Comparison of ENCODE assay signal across 33 mouse cellular contexts in the genomic region with DNA sequence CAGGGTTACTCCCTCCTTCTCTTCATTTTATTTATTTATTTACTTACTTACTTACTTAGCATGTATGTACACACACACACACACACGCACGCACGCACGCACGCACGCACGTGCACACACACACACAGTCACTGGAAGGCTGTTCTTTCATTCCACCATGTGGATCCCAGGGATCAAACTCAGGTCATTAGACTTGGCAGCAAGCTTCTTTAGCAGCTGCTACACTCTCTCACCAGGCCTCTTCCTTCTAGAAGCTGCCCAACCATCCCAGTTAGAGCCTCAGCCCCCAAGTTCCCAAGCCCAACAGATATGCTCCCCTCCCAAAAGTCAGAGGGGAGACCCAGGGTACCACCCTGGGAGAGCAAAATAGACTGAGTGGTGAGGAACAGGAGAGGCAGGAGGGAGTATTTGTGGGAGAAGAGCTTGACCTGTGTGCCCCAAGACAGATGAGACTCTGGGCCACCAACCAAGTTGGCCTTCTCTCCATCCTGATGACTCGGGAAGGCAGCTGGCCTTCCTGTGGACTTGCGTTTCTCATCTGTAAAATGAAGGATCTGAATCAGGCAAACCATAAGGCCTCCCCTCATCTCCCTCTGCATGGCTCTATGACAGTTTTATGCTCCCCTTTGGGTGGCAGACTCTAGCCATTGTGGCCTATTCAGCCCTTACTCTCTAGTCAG. TPM values are rescaled to one million over a fixed set of nuclear protein-coding genes. Genes with fewer than 3 reads are reported as not detected.
DNase-seq lines count a peak whose midpoint lies in the region; ATAC-seq and TF ChIP-seq lines count a peak whose summit lies in the region.
"Had no signal": no experiment of that assay in that cellular context is flagged by ENCODE, and none has a peak within 500 bp of the region (broad histone marks: within the 10 kb centered on the region; RNA-seq: fewer than 3 reads in every experiment).

No protein-coding gene starts in this region.

- H3K9ac ChIP-seq in heart, adult 2 months (ENCODE audit: low read depth, low read length): no peak overlapping the region
- no peak overlapping the region for H3K9ac ChIP-seq in midbrain, postnatal 0 days (replicated peaks; ENCODE audit: low read length, poor library complexity, severe bottlenecking)
- H3K9ac ChIP-seq in midbrain, embryonic 14.5 days (replicated peaks; ENCODE audit: low read length): no peak overlapping the region
- H3K9ac ChIP-seq: embryonic facial prominence, embryonic 15.5 days; forebrain, embryonic 12.5 days; forebrain, postnatal 0 days; hindbrain, embryonic 13.5 days; limb, embryonic 15.5 days; liver, embryonic 13.5 days; midbrain, embryonic 13.5 days had no signal

- 88% methylated on average over 9 of the region's 9 CpGs for WGBS in heart, adult 2 months
- 91% methylated on average over 9 of the region's 9 CpGs for WGBS in kidney, adult 2 months
- 90% methylated on average over 9 of the region's 9 CpGs for WGBS in midbrain, postnatal 0 days
- 95% methylated on average over 9 of the region's 9 CpGs for WGBS in midbrain, embryonic 14.5 days

- no peak for TF ChIP-seq POLR2A in heart, adult 2 months (IDR thresholded peaks at IDR 0.05; ENCODE audit: insufficient read depth, low read depth, low read length)
- no peak for TF ChIP-seq POLR2A in kidney, adult 2 months (IDR thresholded peaks at IDR 0.05; ENCODE audit: low read depth, low read length)

- no peak overlapping the region for H3K4me2 ChIP-seq in midbrain, postnatal 0 days (ENCODE audit: low read depth, low read length, poor library complexity, severe bottlenecking)
- no peak overlapping the region for H3K4me2 ChIP-seq in midbrain, embryonic 14.5 days (ENCODE audit: low read length)
- H3K4me2 ChIP-seq: embryonic facial prominence, embryonic 15.5 days; forebrain, embryonic 12.5 days; hindbrain, embryonic 13.5 days; limb, embryonic 15.5 days; liver, embryonic 13.5 days; midbrain, embryonic 13.5 days had no signal

- no peak for ATAC-seq in midbrain, postnatal 0 days (ENCODE audit: low FRiP score)
- no peak for ATAC-seq in midbrain, embryonic 14.5 days (ENCODE audit: low FRiP score, low TSS enrichment)
- ATAC-seq: CD4-positive, CD25-positive, alpha-beta regulatory T cell, adult 4 months; forebrain, postnatal 0 days; intestine, embryonic 16.5 days; midbrain, embryonic 13.5 days had no signal

- H3K27ac ChIP-seq in heart, adult 2 months: no peak overlapping the region
- no peak overlapping the region for H3K27ac ChIP-seq in kidney, adult 2 months (ENCODE audit: insufficient read depth, low read depth, low read length)
- no peak overlapping the region for H3K27ac ChIP-seq in midbrain, postnatal 0 days (ENCODE audit: low read depth, low read length)
- H3K27ac ChIP-seq in midbrain, embryonic 14.5 days (replicated peaks; ENCODE audit: low read depth, low read length): no peak overlapping the region
- H3K27ac ChIP-seq: embryonic facial prominence, embryonic 10.5 days; embryonic facial prominence, embryonic 15.5 days; forebrain, embryonic 12.5 days; hindbrain, embryonic 13.5 days; limb, embryonic 10.5 days; limb, embryonic 15.5 days; liver, embryonic 13.5 days; macrophage; midbrain, embryonic 13.5 days had no signal

- peak; percentile 94 for DNase-seq in heart, adult 11 months
- no peak for DNase-seq in heart, adult 2 months
- peak; percentile 48 for DNase-seq in kidney, postnatal 10 days
- no peak for DNase-seq in kidney, adult 2 months
- DNase-seq in midbrain, postnatal 0 days (ENCODE audit: low spot score): peak; percentile 19
- no peak for DNase-seq in midbrain, embryonic 14.5 days
- DNase-seq in natural killer cell, adult 2 months (ENCODE audit: low spot score in 2 of 2): no peak
- DNase-seq: adrenal gland, postnatal 14 days; cerebellum, adult 11 months; cerebellum, postnatal 14 days; forebrain, postnatal 0 days; layer of hippocampus, postnatal 36 days; liver, embryonic 13.5 days; lung, adult 18-20 months; right cerebral cortex, postnatal 25 days; spleen, adult 18-20 months; thymus, postnatal 14 days had no signal

- intact Hi-C loops in heart, adult 2 months (cut with DNase I): no loop called here

- no peaks in the 10 kb centered on the region for H3K79me2 ChIP-seq in heart, adult 2 months (replicated peaks; ENCODE audit: control insufficient read depth, insufficient read depth, low read length)

- TF ChIP-seq EP300 in heart, adult 2 months (IDR thresholded peaks at IDR 0.05; ENCODE audit: insufficient read depth, low read depth, low read length): no peak

- H3K36me3 ChIP-seq in heart, adult 2 months (ENCODE audit: control insufficient read depth, insufficient read depth, low read length): no peaks in the 10 kb centered on the region
- H3K36me3 ChIP-seq in kidney, adult 2 months (ENCODE audit: control insufficient read depth, insufficient read depth, low read length): no peaks in the 10 kb centered on the region
- no peaks in the 10 kb centered on the region for H3K36me3 ChIP-seq in midbrain, postnatal 0 days (ENCODE audit: insufficient read depth, low read length)
- H3K36me3 ChIP-seq in midbrain, embryonic 14.5 days (ENCODE audit: control insufficient read depth, insufficient read depth, low read length): no peaks in the 10 kb centered on the region
- H3K36me3 ChIP-seq: embryonic facial prominence, embryonic 10.5 days; embryonic facial prominence, embryonic 15.5 days; forebrain, embryonic 12.5 days; hindbrain, embryonic 13.5 days; limb, embryonic 10.5 days; limb, embryonic 15.5 days; liver, embryonic 13.5 days; midbrain, embryonic 13.5 days had no signal

- no peak for TF ChIP-seq CTCF in heart, adult 2 months (IDR thresholded peaks at IDR 0.05)
- TF ChIP-seq CTCF in kidney, adult 2 months (conservative IDR thresholded peaks at IDR 0.05; ENCODE audit: insufficient read depth, insufficient read length, low read depth, low read length): no peak
- TF ChIP-seq CTCF in midbrain, postnatal 0 days (IDR thresholded peaks at IDR 0.05): no peak

- no peak overlapping the region for H3K4me3 ChIP-seq in heart, adult 2 months
- no peak overlapping the region for H3K4me3 ChIP-seq in kidney, adult 2 months (ENCODE audit: insufficient read depth, low read depth, low read length)
- no peak overlapping the region for H3K4me3 ChIP-seq in midbrain, postnatal 0 days (ENCODE audit: low read depth, low read length)
- H3K4me3 ChIP-seq in midbrain, embryonic 14.5 days (replicated peaks; ENCODE audit: low read depth, low read length): no peak overlapping the region
- H3K4me3 ChIP-seq: embryonic facial prominence, embryonic 10.5 days; embryonic facial prominence, embryonic 15.5 days; forebrain, embryonic 12.5 days; hindbrain, embryonic 13.5 days; limb, embryonic 10.5 days; limb, embryonic 15.5 days; liver, embryonic 13.5 days; midbrain, embryonic 13.5 days had no signal

- no peaks in the 10 kb centered on the region for H3K27me3 ChIP-seq in heart, adult 2 months (ENCODE audit: control insufficient read depth, insufficient read depth, low read length)
- H3K27me3 ChIP-seq in kidney, adult 2 months (replicated peaks; ENCODE audit: control insufficient read depth, insufficient read depth, low read length): no peaks in the 10 kb centered on the region
- no peaks in the 10 kb centered on the region for H3K27me3 ChIP-seq in midbrain, postnatal 0 days (ENCODE audit: insufficient read depth, low read length)
- no peaks in the 10 kb centered on the region for H3K27me3 ChIP-seq in midbrain, embryonic 14.5 days (ENCODE audit: control insufficient read depth, insufficient read depth, low read length)
- H3K27me3 ChIP-seq: embryonic facial prominence, embryonic 15.5 days; forebrain, embryonic 12.5 days; hindbrain, embryonic 13.5 days; limb, embryonic 15.5 days; midbrain, embryonic 13.5 days had no signal

- H3K9me3 ChIP-seq in midbrain, postnatal 0 days (ENCODE audit: low read length): no peaks in the 10 kb centered on the region
- H3K9me3 ChIP-seq in midbrain, embryonic 14.5 days (ENCODE audit: control insufficient read depth, low read length): no peaks in the 10 kb centered on the region
- H3K9me3 ChIP-seq: embryonic facial prominence, embryonic 10.5 days; embryonic facial prominence, embryonic 15.5 days; forebrain, embryonic 12.5 days; hindbrain, embryonic 13.5 days; limb, embryonic 10.5 days; limb, embryonic 15.5 days; liver, embryonic 13.5 days; midbrain, embryonic 13.5 days had no signal

- peaks cover 4% of the 10 kb centered on the region for H3K4me1 ChIP-seq in heart, adult 2 months (ENCODE audit: control insufficient read depth, insufficient read depth, low read length)
- H3K4me1 ChIP-seq in kidney, adult 2 months (ENCODE audit: control insufficient read depth, insufficient read depth, low read length): 0 out of 2 replicates have a peak, but pooled peaks cover 3% of the 10 kb centered on the region
- H3K4me1 ChIP-seq in midbrain, postnatal 0 days (ENCODE audit: insufficient read depth, low read length): no peaks in the 10 kb centered on the region
- H3K4me1 ChIP-seq in midbrain, embryonic 14.5 days (ENCODE audit: control insufficient read depth, insufficient read depth, low read length): no peaks in the 10 kb centered on the region
- H3K4me1 ChIP-seq: forebrain, embryonic 12.5 days; hindbrain, embryonic 13.5 days; limb, embryonic 10.5 days; midbrain, embryonic 13.5 days had no signal

RNA-seq across cellular contexts. Expression of gene Slc26a9, which starts 4.2 kb away (rescaled TPM):
- not detected for total RNA-seq in heart, adult 2 months (2021)
- polyA plus RNA-seq in heart, adult 2 months (2012; rRNA removed): 0.03 and 0.08 TPM in 2 replicates
- polyA plus RNA-seq in kidney, adult 2 months (2012; rRNA removed): not detected in 2 replicates
- total RNA-seq in midbrain, postnatal 0 days (2014; rRNA removed): 0.44 TPM in 1 of 2 replicates, not detected in the other
- 0.10 and 0.14 TPM in 2 replicates for polyA plus RNA-seq in midbrain, postnatal 0 days (2015; fragmentation: Nextera tagmentation; extraction: Ambion mirVana)
- polyA plus RNA-seq in midbrain, embryonic 14.5 days (2014; fragmentation: Nextera tagmentation; extraction: Ambion mirVana): 0.04 and 0.13 TPM in 2 replicates
- total RNA-seq: granulocyte monocyte progenitor cell, adult 5-6 weeks; heart, postnatal 25 days; megakaryocyte-erythroid progenitor cell, adult 5-6 weeks; neutrophil, adult 5-6 weeks had no signal
- polyA plus RNA-seq: CD4-positive, CD25-positive, alpha-beta regulatory T cell, adult 4 months; embryonic facial prominence, embryonic 10.5 days; forebrain, embryonic 12.5 days; limb, embryonic 10.5 days; liver, embryonic 13.5 days; macrophage; neural tube, embryonic 11.5 days; urinary bladder, adult 2 months had no signal

RNA-seq across cellular contexts. Expression of gene Rab7b, which starts 51.1 kb away (rescaled TPM):
- total RNA-seq in heart, adult 2 months (2021): 1 to 10 TPM; 3.0 to 3.5 TPM
- polyA plus RNA-seq in heart, adult 2 months (2012; rRNA removed): 3.7 and 3.9 TPM in 2 replicates
- polyA plus RNA-seq in kidney, adult 2 months (2012; rRNA removed): 1.6 and 2.2 TPM in 2 replicates
- total RNA-seq in midbrain, postnatal 0 days (2014; rRNA removed): 1.2 and 2.8 TPM in 2 replicates
- 1.4 and 1.7 TPM in 2 replicates for polyA plus RNA-seq in midbrain, postnatal 0 days (2015; fragmentation: Nextera tagmentation; extraction: Ambion mirVana)
- polyA plus RNA-seq in midbrain, embryonic 14.5 days (2014; fragmentation: Nextera tagmentation; extraction: Ambion mirVana): 0.12 and 1.6 TPM in 2 replicates

RNA-seq across cellular contexts. Expression of gene Pm20d1, which starts 57.6 kb away (rescaled TPM):
- 1 to 10 TPM; 5.8 to 7.5 TPM for total RNA-seq in heart, adult 2 months (2021)
- 5.9 and 8.3 TPM in 2 replicates for polyA plus RNA-seq in heart, adult 2 months (2012; rRNA removed)
- 26.3 and 27.7 TPM in 2 replicates for polyA plus RNA-seq in kidney, adult 2 months (2012; rRNA removed)
- 0.05 TPM in 2 replicates for total RNA-seq in midbrain, postnatal 0 days (2014; rRNA removed)
- polyA plus RNA-seq in midbrain, postnatal 0 days (2015; fragmentation: Nextera tagmentation; extraction: Ambion mirVana): 0.29 and 0.38 TPM in 2 replicates
- polyA plus RNA-seq in midbrain, embryonic 14.5 days (2014; fragmentation: Nextera tagmentation; extraction: Ambion mirVana): 0.09 and 0.20 TPM in 2 replicates
- total RNA-seq: megakaryocyte-erythroid progenitor cell, adult 5-6 weeks; neutrophil, adult 5-6 weeks had no signal
- polyA plus RNA-seq: macrophage had no signal

Comparison
In these comparisons a context has a peak if more than half of its experiments do, and no peak if none do; other contexts are left out.
1. DNase-seq: peak in heart, adult 11 months (single experiment), kidney, postnatal 10 days (single experiment) and midbrain, postnatal 0 days (single experiment); none in heart, adult 2 months (0 of 2), kidney, adult 2 months (single experiment), midbrain, embryonic 14.5 days (single experiment) and natural killer cell, adult 2 months (0 of 2).